Mouse (Mus musculus): ENCODE data around the gene Psmd13. TPM values are rescaled to one million over a fixed set of nuclear protein-coding genes. Genes with fewer than 3 reads are reported as not detected.

Gene Psmd13
- polyA plus RNA-seq, 1 experiment from 2014 or later: 133 TPM

DNA sequence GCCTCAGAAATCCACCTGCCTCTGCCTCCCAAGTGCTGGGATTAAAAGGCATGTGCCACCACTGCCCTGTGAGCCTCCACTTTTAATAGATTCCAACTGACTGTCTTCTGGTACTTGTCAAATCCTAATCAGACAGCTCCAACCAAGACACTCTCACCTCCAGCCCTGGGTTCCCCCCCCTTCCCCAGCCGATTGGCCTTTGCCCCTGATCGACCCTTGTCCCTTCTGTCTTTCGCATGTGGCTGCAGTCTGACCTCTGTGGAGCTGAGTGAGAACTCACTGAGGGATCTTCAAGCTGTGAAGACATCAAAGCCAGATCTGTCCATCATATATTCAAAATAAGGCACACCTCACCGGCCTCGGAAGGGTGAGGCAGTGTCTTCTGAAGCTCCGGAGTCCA, 45.4 kb downstream of the Psmd13 start:
- H3K9ac ChIP-seq: no peak overlapping the region
- no peak overlapping the region for H3K4me3 ChIP-seq (replicated peaks)
- 75% methylated on average over 6 of the region's 6 CpGs for WGBS (ENCODE audit: insufficient replicate concordance)
- ATAC-seq (ENCODE audit: insufficient read depth): no peak
- H3K4me2 ChIP-seq: no peak overlapping the region
- no peak overlapping the region for H3K27ac ChIP-seq (replicated peaks)
- H3K9me3 ChIP-seq (replicated peaks): no peaks in the 10 kb centered on the region
- H3K27me3 ChIP-seq: peaks cover 35% of the 10 kb centered on the region
- peaks cover 10% of the 10 kb centered on the region for H3K4me1 ChIP-seq (replicated peaks)
- peaks cover 10% of the 10 kb centered on the region for H3K36me3 ChIP-seq (replicated peaks)

GRCm38 (mm10) chr7:140938436-140938835, 56.7 kb downstream of the Psmd13 start:
- ATAC-seq (ENCODE audit: insufficient read depth): no peak

DNA sequence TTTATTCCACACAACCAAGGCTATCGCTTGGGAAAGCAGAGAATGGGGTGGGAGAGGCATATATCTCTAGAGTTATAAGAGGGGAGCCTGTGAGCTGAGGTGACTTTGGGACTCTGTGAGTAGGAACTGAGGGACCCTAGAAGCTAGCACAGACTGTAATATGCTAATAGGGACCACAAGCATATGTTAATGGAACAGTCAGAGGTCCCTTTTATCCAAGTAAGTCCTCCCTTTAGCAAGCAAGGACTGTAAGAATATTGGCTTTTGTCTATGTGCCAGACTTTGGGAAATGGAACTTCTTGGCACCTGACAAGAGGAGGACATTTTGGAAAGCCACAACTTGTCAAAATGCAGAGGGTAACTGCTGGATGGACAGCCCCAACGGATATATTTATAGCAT, 57.1 kb downstream of the Psmd13 start:
- Histone ChIP-seq H3K27me3 (peaks cover 29% of the 10 kb centered on the region), H3K4me1 (replicated peaks) (peaks cover 32% of the 10 kb centered on the region), H3K27ac (replicated peaks) (no peak overlapping the region), H3K4me3 (replicated peaks) (no peak overlapping the region), H3K9ac (no peak overlapping the region), H3K9me3 (replicated peaks) (no peaks in the 10 kb centered on the region), H3K4me2 (no peak overlapping the region), H3K36me3 (replicated peaks) (no peaks in the 10 kb centered on the region)
- no peak for ATAC-seq (ENCODE audit: insufficient read depth)
- WGBS (ENCODE audit: insufficient replicate concordance): 43% methylated on average over 2 of the region's 2 CpGs

More at GRCm38 (mm10) chr7:140938436-140938835, 56.7 kb downstream of the Psmd13 start:
- Histone ChIP-seq H3K9me3 (replicated peaks) (no peaks in the 10 kb centered on the region), H3K4me3 (replicated peaks) (no peak overlapping the region), H3K36me3 (replicated peaks) (no peaks in the 10 kb centered on the region), H3K4me1 (replicated peaks) (peaks cover 28% of the 10 kb centered on the region), H3K27me3 (peaks cover 29% of the 10 kb centered on the region), H3K9ac (no peak overlapping the region), H3K4me2 (no peak overlapping the region), H3K27ac (replicated peaks) (no peak overlapping the region)
- WGBS (ENCODE audit: insufficient replicate concordance): 27% methylated on average over 3 of the region's 3 CpGs

DNA sequence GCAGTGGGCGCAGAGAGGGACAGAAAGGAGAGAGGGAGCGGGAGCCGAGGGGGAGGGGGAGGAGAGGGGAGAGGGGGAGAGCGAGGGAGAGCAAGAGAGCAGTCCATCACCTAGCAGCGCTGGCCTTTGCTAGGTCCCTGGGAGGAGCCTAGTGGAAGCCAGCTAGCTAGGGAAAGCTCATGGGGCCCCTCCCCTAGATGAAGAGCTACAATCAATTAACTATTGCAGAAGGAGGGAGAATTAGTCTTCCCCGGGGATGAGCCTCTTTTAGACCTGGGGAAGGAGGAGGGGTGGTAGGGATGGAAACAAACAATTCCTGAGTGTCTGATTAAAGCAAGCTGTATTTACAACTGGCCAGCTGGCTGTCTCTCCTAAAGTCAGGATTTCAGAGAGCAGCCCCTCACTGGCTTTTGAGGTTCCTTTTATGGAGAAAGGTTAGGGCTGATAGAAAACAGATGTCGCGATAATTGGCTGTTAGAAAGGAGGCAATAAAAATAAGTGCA, 58.0 kb downstream of the Psmd13 start:
- H3K4me2 ChIP-seq: no peak overlapping the region

DNA sequence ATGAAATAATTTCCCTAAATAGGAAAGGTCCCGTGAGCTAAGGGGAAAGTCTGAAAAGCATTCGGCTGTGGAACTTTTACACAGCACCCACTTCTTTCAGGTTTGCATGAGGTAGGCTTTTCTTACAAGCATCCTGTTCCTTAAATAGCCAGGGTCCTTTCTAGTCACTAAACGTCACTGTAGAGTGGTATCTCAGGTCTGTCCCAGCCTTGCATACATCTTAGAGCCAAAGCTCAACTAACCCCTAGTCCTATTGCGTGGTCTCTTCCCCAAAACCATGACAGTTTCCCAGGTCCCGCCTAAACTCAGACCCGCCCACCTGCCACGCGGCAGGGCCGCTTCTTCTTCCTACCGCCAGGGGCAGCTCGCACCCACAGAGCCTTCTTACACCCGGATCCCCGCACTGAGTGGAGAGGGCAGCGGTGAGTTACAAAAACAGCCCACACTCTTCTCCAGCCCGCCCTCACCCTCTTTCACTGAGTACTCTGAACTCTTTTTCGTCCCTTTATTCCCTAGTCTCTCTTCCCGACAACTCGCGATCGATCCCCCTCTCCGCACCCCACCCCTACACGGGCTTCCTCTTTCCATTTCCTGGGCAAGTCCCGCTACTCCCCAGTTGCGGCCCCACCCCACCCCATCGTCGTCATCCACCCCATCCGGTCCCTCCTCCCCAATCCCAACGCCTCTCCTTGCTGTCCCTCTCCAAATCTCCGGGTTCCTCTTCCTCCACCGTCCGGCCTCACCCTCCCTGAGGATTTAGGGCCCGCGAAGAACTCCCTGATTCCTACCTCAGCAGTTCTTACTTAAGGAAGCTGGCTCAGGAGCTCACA, 59.7 kb downstream of the Psmd13 start, which contains the start of gene Pgghg:
Gene Pgghg, plus strand, starts transcription at position 170 of the 830 bp plus-strand sequence.
- peaks cover 10% of the 10 kb centered on the region; the same call in 1 of the 2 replicates for H3K36me3 ChIP-seq (replicated peaks)
- peak; percentile 86 for ATAC-seq (ENCODE audit: insufficient read depth)
- H3K4me1 ChIP-seq (replicated peaks): peaks cover 38% of the 10 kb centered on the region
- peak within 1 kb of the TSS; percentile 65 for H3K9ac ChIP-seq
- under 1% methylated on average over 33 of the region's 33 CpGs for WGBS (ENCODE audit: insufficient replicate concordance)
- H3K4me2 ChIP-seq: peak within 1 kb of the TSS; percentile 78
- H3K9me3 ChIP-seq (replicated peaks): no peaks in the 10 kb centered on the region
- peaks cover 8% of the 10 kb centered on the region; the same call in 1 of the 2 replicates for H3K27me3 ChIP-seq
- peak within 1 kb of the TSS; percentile 86 for H3K27ac ChIP-seq (replicated peaks)
- peak within 1 kb of the TSS; percentile 65 for H3K4me3 ChIP-seq (replicated peaks)

More for the DNA sequence above, 58.0 kb downstream of the Psmd13 start:
- 54% methylated on average over 8 of the region's 8 CpGs for WGBS (ENCODE audit: insufficient replicate concordance)
- no peak overlapping the region for H3K9ac ChIP-seq
- no peaks in the 10 kb centered on the region for H3K9me3 ChIP-seq (replicated peaks)
- H3K27me3 ChIP-seq: peaks cover 22% of the 10 kb centered on the region
- H3K36me3 ChIP-seq (replicated peaks): no peaks in the 10 kb centered on the region
- H3K4me3 ChIP-seq (replicated peaks): no peak overlapping the region
- no peak for ATAC-seq (ENCODE audit: insufficient read depth)
- H3K4me1 ChIP-seq (replicated peaks): peaks cover 32% of the 10 kb centered on the region
- H3K27ac ChIP-seq (replicated peaks): no peak overlapping the region

DNA sequence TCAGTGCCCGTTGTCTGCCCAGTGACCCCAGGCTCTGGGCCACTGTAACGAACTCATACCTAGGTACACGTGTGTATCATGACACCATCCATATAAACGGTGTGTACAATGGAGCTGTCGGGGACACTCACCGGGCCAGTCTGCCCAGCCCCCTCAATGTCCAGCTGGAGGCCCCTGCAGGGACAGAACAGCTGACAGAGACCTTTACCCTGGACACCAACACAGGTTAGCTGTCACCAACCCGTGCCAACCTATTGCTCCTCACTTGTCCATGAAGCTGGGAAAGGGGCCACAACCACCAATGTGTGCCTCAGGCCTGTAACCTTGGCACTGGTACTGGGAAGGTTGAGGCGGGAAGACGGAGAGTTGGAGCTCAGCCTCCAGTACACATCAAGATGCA, 60.6 kb downstream of the Psmd13 start:
- Histone ChIP-seq H3K27me3 (no peaks in the 10 kb centered on the region), H3K9me3 (replicated peaks) (no peaks in the 10 kb centered on the region), H3K27ac (replicated peaks) (peak overlapping the region; percentile 86), H3K4me1 (replicated peaks) (peaks cover 47% of the 10 kb centered on the region), H3K9ac (peak overlapping the region; percentile 65), H3K4me3 (replicated peaks) (peak overlapping the region; percentile 65), H3K4me2 (peak overlapping the region; percentile 78), H3K36me3 (replicated peaks) (peaks cover 13% of the 10 kb centered on the region; the same call in 1 of the 2 replicates)
- ATAC-seq (ENCODE audit: insufficient read depth): 0 out of 2 replicates have a peak, but pooled peaks have one; percentile 8
- WGBS (ENCODE audit: insufficient replicate concordance): 53% methylated on average over 9 of the region's 9 CpGs

- no peaks in the 10 kb centered on the region for H3K9me3 ChIP-seq (replicated peaks)
- no peak overlapping the region; the same call in 1 of the 2 replicates for H3K4me2 ChIP-seq
- no peak for ATAC-seq (ENCODE audit: insufficient read depth)
- no peak overlapping the region for H3K4me3 ChIP-seq (replicated peaks)
- H3K36me3 ChIP-seq (replicated peaks): peaks cover 17% of the 10 kb centered on the region; the same call in 1 of the 2 replicates
- WGBS (ENCODE audit: insufficient replicate concordance): 76% methylated on average over 10 of the region's 10 CpGs
- H3K27me3 ChIP-seq: no peaks in the 10 kb centered on the region
- H3K9ac ChIP-seq: no peak overlapping the region
- H3K27ac ChIP-seq (replicated peaks): no peak overlapping the region
- H3K4me1 ChIP-seq (replicated peaks): peaks cover 52% of the 10 kb centered on the region
Observed at GRCm38 (mm10) chr7:140942811-140943210, 61.0 kb downstream of the Psmd13 start.

- Histone ChIP-seq H3K36me3 (replicated peaks) (peaks cover 18% of the 10 kb centered on the region; the same call in 1 of the 2 replicates), H3K9ac (no peak overlapping the region), H3K4me1 (replicated peaks) (peaks cover 56% of the 10 kb centered on the region), H3K4me3 (replicated peaks) (no peak overlapping the region), H3K4me2 (no peak overlapping the region), H3K9me3 (replicated peaks) (no peaks in the 10 kb centered on the region), H3K27me3 (no peaks in the 10 kb centered on the region), H3K27ac (replicated peaks) (0 out of 2 replicates have a peak overlapping the region, but pooled peaks have one; percentile 14)
- 71% methylated on average over 4 of the region's 4 CpGs for WGBS (ENCODE audit: insufficient replicate concordance)
- no peak for ATAC-seq (ENCODE audit: insufficient read depth)
Observed at GRCm38 (mm10) chr7:140943356-140943755, 61.6 kb downstream of the Psmd13 start.

GRCm38 (mm10) chr7:140944236-140944635, 62.5 kb downstream of the Psmd13 start:
- H3K9ac ChIP-seq: no peak overlapping the region
- 67% methylated on average over 7 of the region's 7 CpGs for WGBS (ENCODE audit: insufficient replicate concordance)
- no peak overlapping the region for H3K4me3 ChIP-seq (replicated peaks)
- H3K27me3 ChIP-seq: no peaks in the 10 kb centered on the region
- no peak for ATAC-seq (ENCODE audit: insufficient read depth)
- H3K4me1 ChIP-seq (replicated peaks): peaks cover 55% of the 10 kb centered on the region
- no peak overlapping the region for H3K27ac ChIP-seq (replicated peaks)
- H3K36me3 ChIP-seq (replicated peaks): peaks cover 27% of the 10 kb centered on the region; the same call in 1 of the 2 replicates
- no peaks in the 10 kb centered on the region for H3K9me3 ChIP-seq (replicated peaks)
- no peak overlapping the region for H3K4me2 ChIP-seq

DNA sequence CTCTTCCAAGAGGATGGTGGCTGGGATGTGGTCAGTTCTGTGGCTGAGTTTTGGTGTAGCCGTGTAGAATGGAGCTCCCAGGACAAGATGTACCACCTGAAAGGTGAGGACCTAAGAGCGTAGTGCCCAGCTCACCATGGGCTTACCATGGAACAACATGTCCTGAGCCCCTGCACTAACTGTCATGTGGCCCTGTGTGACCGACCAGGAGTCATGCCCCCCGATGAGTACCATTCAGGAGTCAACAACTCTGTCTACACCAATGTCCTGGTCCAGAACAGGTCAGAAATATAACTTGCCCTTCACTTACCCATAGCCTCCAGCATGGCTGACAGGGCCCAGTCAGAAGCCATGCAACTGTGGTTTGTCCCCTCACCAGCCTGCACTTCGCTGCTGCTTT, 63.5 kb downstream of the Psmd13 start:
- Histone ChIP-seq H3K9me3 (replicated peaks) (no peaks in the 10 kb centered on the region), H3K27me3 (no peaks in the 10 kb centered on the region), H3K36me3 (replicated peaks) (peaks cover 37% of the 10 kb centered on the region; the same call in 1 of the 2 replicates), H3K9ac (no peak overlapping the region), H3K4me1 (replicated peaks) (peaks cover 55% of the 10 kb centered on the region), H3K4me3 (replicated peaks) (no peak overlapping the region), H3K4me2 (no peak overlapping the region), H3K27ac (replicated peaks) (no peak overlapping the region)
- no peak for ATAC-seq (ENCODE audit: insufficient read depth)
- 74% methylated on average over 5 of the region's 5 CpGs for WGBS (ENCODE audit: insufficient replicate concordance)

DNA sequence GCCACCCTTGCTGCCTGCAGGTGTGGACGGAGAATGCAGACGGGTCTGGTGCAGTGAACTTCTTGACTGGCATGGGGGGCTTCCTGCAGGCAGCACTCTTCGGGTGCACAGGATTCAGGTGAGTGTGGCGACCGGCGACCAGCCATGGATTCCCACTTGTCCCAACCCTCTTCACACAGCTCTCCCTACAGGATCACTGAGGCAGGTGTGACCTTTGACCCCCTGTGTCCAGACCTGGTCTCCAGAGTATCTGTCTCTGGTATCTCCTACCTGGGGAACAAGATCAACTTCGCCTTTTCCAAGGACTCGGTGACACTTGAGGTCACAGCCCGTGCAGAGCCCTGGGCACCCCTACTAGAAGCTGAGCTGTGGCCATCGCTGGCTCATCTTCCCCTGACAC, 64.5 kb downstream of the Psmd13 start:
- H3K36me3 ChIP-seq (replicated peaks): peaks cover 37% of the 10 kb centered on the region; the same call in 1 of the 2 replicates
- 61% methylated on average over 10 of the region's 10 CpGs for WGBS (ENCODE audit: insufficient replicate concordance)
- peaks cover 59% of the 10 kb centered on the region for H3K4me1 ChIP-seq (replicated peaks)
- no peak overlapping the region for H3K9ac ChIP-seq
- no peaks in the 10 kb centered on the region for H3K27me3 ChIP-seq
- no peak overlapping the region for H3K4me2 ChIP-seq
- H3K4me3 ChIP-seq (replicated peaks): no peak overlapping the region
- 0 out of 2 replicates have a peak overlapping the region, but pooled peaks have one; percentile 2 for H3K27ac ChIP-seq (replicated peaks)
- no peak for ATAC-seq (ENCODE audit: insufficient read depth)
- no peaks in the 10 kb centered on the region for H3K9me3 ChIP-seq (replicated peaks)
